Mouse (Mus musculus) heart, postnatal 25 days (tissue): ENCODE data around the gene Asdurf. TPM values are rescaled to one million over a fixed set of nuclear protein-coding genes. Genes with fewer than 3 reads are reported as not detected.

Experiments
- total RNA-seq, 2 experiments: library from RNA; stranded (reverse); gene quantifications; 2 replicates each; pipeline ENCODE4 v1.2.3; 2021

The Asdurf gene
- total RNA-seq, 2 experiments from 2014 or later, result 4.0 to 4.6 TPM

Other genes starting within 250 kb of the Asdurf start
- not detected for gene 1700019A02Rik, start 165.0 kb downstream of the Asdurf start, total RNA-seq
- gene Pms1, start 55.6 kb downstream of the Asdurf start, total RNA-seq, result 10 to 100 TPM in 1 of 2 experiments, 1 to 10 TPM in 1; 9.6 to 13.2 TPM
- gene Ormdl1, start 55.5 kb downstream of the Asdurf start, total RNA-seq, result 1 to 10 TPM; 9.0 to 9.9 TPM
- gene Gm28778, start 55.5 kb downstream of the Asdurf start, total RNA-seq, result 1 to 10 TPM; 1.3 to 2.8 TPM
- 10 to 100 TPM; 52.5 to 56.0 TPM for gene Osgepl1, start 39.0 kb downstream of the Asdurf start, total RNA-seq
- under 1 TPM in 1 of 2 experiments, not detected in 1; 0.21 TPM for gene Gm28551, start within 50 bp of the Asdurf start, total RNA-seq
- 10 to 100 TPM; 52.9 to 55.4 TPM for gene Asnsd1, start 133 bp upstream of the Asdurf start, total RNA-seq